Mouse (Mus musculus) midbrain, embryonic 14.5 days (tissue): ENCODE measurements around the gene Slc45a1. TPM values are rescaled to one million over a fixed set of nuclear protein-coding genes. Genes with fewer than 3 reads are reported as not detected.

ENCODE experiments used
- ATAC-seq: fragments of 200-750 bp; cut with Nextera tagmentation; 2 replicates; pipeline ENCODE4 v1.8.0; 2017; ENCODE audit warnings: moderate number of reproducible peaks, moderate library complexity; ENCODE audit not compliant: low FRiP score, low TSS enrichment
- DNase-seq: peaks from one replicate; pipeline ENCODE4 v3.0.0-alpha.2; 2015
- H3K27ac ChIP-seq: fragments of 300-500 bp; sonication (generic); replicated peaks from 2 replicates; pipeline ENCODE4 v1.5.1; 2014; ENCODE audit warnings: mild to moderate bottlenecking, low read depth, low read length, moderate library complexity
- H3K27me3 ChIP-seq: fragments of 300-500 bp; sonication (generic); 2 replicates; pipeline ENCODE4 v1.6.1; 2014; ENCODE audit warnings: low read length, control low read depth, mixed read lengths; ENCODE audit not compliant: control insufficient read depth, insufficient read depth
- H3K36me3 ChIP-seq: fragments of 300-500 bp; sonication (generic); 2 replicates; pipeline ENCODE4 v1.6.1; 2014; ENCODE audit warnings: low read length, control low read depth; ENCODE audit not compliant: control insufficient read depth, insufficient read depth
- H3K4me1 ChIP-seq: fragments of 300-500 bp; sonication (generic); 2 replicates; pipeline ENCODE4 v1.6.1; 2014; ENCODE audit warnings: mild to moderate bottlenecking, antibody characterized with exemption, low read length, control low read depth; ENCODE audit not compliant: control insufficient read depth, insufficient read depth
- H3K4me2 ChIP-seq: fragments of 300-500 bp; sonication (generic); 2 replicates; pipeline ENCODE4 v1.6.1; 2014; ENCODE audit warnings: mild to moderate bottlenecking, low read length, moderate library complexity
- H3K4me3 ChIP-seq: fragments of 300-500 bp; sonication (generic); replicated peaks from 2 replicates; pipeline ENCODE4 v1.5.1; 2014; ENCODE audit warnings: low read depth, low read length
- H3K9ac ChIP-seq: fragments of 300-500 bp; sonication (generic); replicated peaks from 2 replicates; pipeline ENCODE4 v1.6.1; 2014; ENCODE audit warnings: mild to moderate bottlenecking, low read length, moderate library complexity
- H3K9me3 ChIP-seq: fragments of 300-500 bp; sonication (generic); 2 replicates; pipeline ENCODE4 v1.6.1; 2016; ENCODE audit warnings: low read length, control low read depth, mixed read lengths; ENCODE audit not compliant: control insufficient read depth
- WGBS: fragments of 180-500 bp; shearing (Covaris S2); extraction: QIAGEN DNeasy Blood & Tissue Kit; methylation state at CpG from one replicate; pipeline ENCODE4 v1.1.7; 2014; 5-methylcytosine and 5-hydroxymethylcytosine counted together
- polyA plus RNA-seq: library from polyadenylated mRNA; unstranded; fragments of >200 nt; fragmentation: Nextera tagmentation; extraction: Ambion mirVana; gene quantifications from 2 replicates; pipeline ENCODE4 v1.2.1, GENCODE M21; 2014

Gene Slc45a1
- polyA plus RNA-seq, 1 experiment from 2014 or later, result 28.0 TPM

DNA sequence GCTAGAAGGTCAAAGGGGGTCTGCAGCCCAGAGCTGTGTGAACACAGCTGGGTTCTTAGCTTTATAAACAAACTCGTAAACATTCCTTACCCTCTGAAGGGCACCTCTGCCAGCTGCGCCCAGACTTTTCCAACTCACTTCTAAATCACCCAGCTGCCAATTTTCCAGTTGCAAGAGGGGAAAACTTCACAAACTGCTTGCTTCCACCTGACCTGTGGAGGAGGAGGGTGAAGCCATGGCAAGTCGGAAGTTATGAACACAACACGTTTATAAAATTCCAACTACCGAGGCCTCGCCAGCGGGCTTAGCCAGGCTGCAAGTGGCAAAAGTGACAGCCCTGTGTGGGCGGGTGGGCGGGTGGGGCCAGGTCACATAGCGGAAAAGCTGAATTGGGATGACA, 13.8 kb upstream of the Slc45a1 start:
- no peak for DNase-seq

DNA sequence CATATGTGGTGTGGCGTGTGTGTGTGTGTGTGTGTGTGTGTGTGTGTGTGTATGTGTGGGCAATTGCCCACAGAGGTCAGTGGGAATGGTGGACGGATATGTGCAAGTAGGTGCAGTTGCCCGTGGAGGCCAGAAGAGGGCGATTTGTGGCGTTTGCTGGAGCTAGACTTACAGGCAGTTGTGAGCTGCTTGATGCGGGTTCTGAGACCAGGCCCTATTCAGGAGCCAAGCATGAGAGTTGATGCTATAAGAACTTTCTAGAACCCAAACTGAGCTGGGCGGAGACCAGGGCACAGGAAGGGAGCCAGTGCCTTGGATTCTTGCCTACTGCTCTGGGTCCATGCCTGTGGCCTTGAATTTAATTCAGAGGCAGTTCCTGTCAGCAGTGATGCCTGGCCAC, 12.8 kb upstream of the Slc45a1 start:
- no peaks in the 10 kb centered on the region for H3K4me1 ChIP-seq
- DNase-seq (no peak), ATAC-seq (no peak)
- no peak overlapping the region for H3K27ac ChIP-seq
- no peaks in the 10 kb centered on the region for H3K9me3 ChIP-seq
- no peak overlapping the region for H3K4me2 ChIP-seq
- no peaks in the 10 kb centered on the region for H3K27me3 ChIP-seq
- 80% methylated on average over 7 of the region's 7 CpGs for WGBS
- no peaks in the 10 kb centered on the region for H3K36me3 ChIP-seq
- no peak overlapping the region for H3K4me3 ChIP-seq
- H3K9ac ChIP-seq, result no peak overlapping the region

More for the DNA sequence above, 13.8 kb upstream of the Slc45a1 start:
- WGBS, result 91% methylated on average over 10 of the region's 10 CpGs
- Histone ChIP-seq H3K36me3 (no peaks in the 10 kb centered on the region), H3K27ac (no peak overlapping the region), H3K27me3 (no peaks in the 10 kb centered on the region), H3K9ac (no peak overlapping the region), H3K4me2 (no peak overlapping the region), H3K4me1 (no peaks in the 10 kb centered on the region), H3K4me3 (no peak overlapping the region), H3K9me3 (no peaks in the 10 kb centered on the region)
- no peak for ATAC-seq

DNA sequence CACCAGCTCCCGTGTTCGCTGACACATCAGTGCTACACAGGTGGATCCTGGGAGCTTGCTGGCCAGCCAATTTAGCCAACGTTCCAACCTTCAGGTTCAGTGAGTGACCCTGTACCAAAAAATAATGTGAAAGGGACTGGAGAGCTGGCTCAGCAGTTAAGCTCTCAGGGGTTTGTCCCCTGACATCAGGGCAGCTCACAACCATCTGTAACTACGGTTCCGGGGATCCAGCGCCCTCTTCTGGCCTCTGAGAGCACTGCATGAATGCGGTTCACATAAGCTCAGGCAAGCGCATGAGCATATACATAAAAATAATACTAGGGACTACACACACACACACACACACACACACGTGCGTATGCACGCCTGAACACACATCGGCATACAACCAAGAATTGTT, 11.2 kb upstream of the Slc45a1 start:
- Histone ChIP-seq H3K27ac (no peak overlapping the region), H3K27me3 (no peaks in the 10 kb centered on the region), H3K9me3 (no peaks in the 10 kb centered on the region), H3K4me3 (no peak overlapping the region), H3K9ac (no peak overlapping the region), H3K36me3 (no peaks in the 10 kb centered on the region), H3K4me1 (no peaks in the 10 kb centered on the region), H3K4me2 (no peak overlapping the region)
- no peak for ATAC-seq
- DNase-seq, result peak; percentile 54
- WGBS, result 59% methylated on average over 12 of the region's 12 CpGs

DNA sequence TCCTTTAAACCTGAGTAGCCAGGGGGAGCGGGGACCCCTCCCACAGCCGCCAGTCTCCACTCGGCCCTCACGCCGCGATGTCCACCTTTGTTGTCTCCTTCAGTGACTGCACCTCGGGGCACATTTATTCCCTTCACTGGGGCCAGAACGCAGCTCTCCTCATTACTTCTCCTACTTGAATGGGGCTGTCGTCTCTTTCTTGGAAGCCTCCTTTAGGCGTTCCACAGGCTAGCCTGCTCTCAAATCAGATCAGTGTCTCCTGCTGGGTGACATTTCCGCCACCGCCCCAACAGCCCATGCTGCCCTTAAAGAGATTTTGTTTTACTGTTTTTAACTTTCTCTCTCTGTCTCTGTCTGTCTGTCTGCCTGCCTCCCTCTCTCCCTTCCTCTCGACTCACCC, 9.9 kb upstream of the Slc45a1 start:
- no peak overlapping the region for H3K9ac ChIP-seq
- H3K9me3 ChIP-seq, result no peaks in the 10 kb centered on the region
- H3K36me3 ChIP-seq, result no peaks in the 10 kb centered on the region
- H3K4me3 ChIP-seq, result no peak overlapping the region
- 8% methylated on average over 13 of the region's 13 CpGs for WGBS
- no peak for ATAC-seq
- no peaks in the 10 kb centered on the region for H3K4me1 ChIP-seq
- H3K27me3 ChIP-seq, result no peaks in the 10 kb centered on the region
- peak overlapping the region; percentile 42 for H3K4me2 ChIP-seq
- DNase-seq, result no peak
- no peak overlapping the region for H3K27ac ChIP-seq

DNA sequence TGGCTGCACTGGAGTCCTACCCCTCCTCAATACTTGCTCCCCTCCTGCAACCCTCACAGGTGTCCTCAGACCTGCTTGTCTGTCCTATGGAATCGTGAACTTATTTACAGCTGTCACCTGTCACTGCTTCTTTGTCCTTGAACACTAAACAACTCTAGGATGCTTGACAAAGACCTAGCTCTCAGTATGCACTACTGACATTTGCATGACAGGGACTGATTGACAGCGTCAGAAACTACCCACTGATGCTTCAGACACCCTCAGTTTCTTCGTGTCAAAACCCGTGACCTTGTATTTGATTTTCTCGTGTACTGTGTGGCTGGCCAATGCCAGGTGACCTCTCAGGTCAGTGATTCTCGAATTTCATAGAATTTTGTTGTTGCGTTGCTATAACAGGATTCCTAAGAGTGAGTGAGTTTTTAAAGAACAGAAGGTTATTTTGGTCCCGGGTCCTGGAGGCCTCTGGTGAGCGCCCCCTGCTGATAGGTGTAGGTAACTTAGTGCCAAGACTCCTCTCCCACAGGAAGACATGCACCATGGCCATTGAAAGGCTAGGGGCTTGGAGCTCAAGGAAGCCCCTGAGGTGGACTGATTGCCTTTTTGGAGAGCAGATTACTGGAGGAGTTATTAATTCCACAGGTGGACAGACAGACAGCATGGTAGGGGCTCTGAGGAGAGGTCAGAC, 8.1 kb upstream of the Slc45a1 start:
- 79% methylated on average over 9 of the region's 9 CpGs for WGBS
- H3K9me3 ChIP-seq, result no peaks in the 10 kb centered on the region
- no peak overlapping the region for H3K27ac ChIP-seq

DNA sequence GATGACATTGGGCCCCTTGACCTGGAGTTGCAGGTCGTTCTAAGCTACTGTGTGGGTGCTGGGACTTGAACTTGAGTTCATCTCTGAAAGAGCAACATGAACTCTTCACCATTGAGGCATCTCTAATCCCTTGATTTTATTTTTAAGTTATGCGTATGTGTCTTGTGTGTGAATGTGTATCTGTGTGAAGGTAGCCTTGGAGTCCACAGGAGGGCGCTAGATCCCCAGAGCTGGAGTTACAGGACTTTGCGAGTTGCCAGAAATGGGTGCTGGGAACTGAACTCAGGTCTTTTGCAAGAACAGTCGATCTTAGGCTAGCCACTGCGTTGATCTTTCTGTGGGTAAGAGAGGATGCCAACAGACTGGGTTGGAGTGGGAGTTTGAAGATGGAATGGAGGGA, 4.5 kb upstream of the Slc45a1 start:
- Histone ChIP-seq H3K27me3 (0 out of 2 replicates have a peak, but pooled peaks cover 3% of the 10 kb centered on the region), H3K4me3 (no peak overlapping the region), H3K27ac (no peak overlapping the region), H3K4me2 (no peak overlapping the region), H3K9me3 (no peaks in the 10 kb centered on the region), H3K9ac (no peak overlapping the region), H3K36me3 (no peaks in the 10 kb centered on the region), H3K4me1 (no peaks in the 10 kb centered on the region)
- 82% methylated on average over 6 of the region's 6 CpGs for WGBS
- DNase-seq, result no peak
- no peak for ATAC-seq

More for the DNA sequence above, 8.1 kb upstream of the Slc45a1 start:
- Histone ChIP-seq H3K4me2 (no peak overlapping the region), H3K36me3 (no peaks in the 10 kb centered on the region), H3K9ac (no peak overlapping the region), H3K27me3 (no peaks in the 10 kb centered on the region), H3K4me3 (no peak overlapping the region), H3K4me1 (no peaks in the 10 kb centered on the region)
- DNase-seq (no peak), ATAC-seq (no peak)

DNA sequence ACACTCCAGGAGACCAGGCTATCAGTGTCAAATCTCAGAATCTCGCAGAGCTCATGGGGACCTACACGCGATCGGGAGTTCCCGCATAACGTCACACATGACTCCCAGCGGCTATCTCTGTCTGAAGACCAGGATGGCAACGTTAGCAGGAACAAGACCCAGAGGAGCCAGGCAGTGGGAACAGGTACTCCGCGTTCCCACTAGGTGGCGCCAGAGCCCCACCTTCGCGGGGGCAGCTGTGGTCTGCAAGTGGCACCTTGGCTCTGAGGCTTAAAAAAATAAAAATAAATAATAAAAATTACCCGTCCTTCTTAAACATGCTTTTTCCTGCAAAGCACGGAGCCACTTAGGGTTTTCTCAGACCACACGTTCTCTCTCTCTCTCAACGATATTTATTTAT, 4.0 kb upstream of the Slc45a1 start:
- WGBS, result 7% methylated on average over 17 of the region's 17 CpGs
- H3K36me3 ChIP-seq, result no peaks in the 10 kb centered on the region
- ATAC-seq (peak; percentile 70; the same call in 1 of the 2 replicates), DNase-seq (peak; percentile 92)
- 0 out of 2 replicates have a peak, but pooled peaks cover 3% of the 10 kb centered on the region for H3K27me3 ChIP-seq
- H3K4me1 ChIP-seq, result 0 out of 2 replicates have a peak, but pooled peaks cover 4% of the 10 kb centered on the region
- no peak overlapping the region for H3K27ac ChIP-seq
- no peaks in the 10 kb centered on the region for H3K9me3 ChIP-seq
- H3K9ac ChIP-seq, result no peak overlapping the region
- H3K4me3 ChIP-seq, result no peak overlapping the region
- H3K4me2 ChIP-seq, result no peak overlapping the region

DNA sequence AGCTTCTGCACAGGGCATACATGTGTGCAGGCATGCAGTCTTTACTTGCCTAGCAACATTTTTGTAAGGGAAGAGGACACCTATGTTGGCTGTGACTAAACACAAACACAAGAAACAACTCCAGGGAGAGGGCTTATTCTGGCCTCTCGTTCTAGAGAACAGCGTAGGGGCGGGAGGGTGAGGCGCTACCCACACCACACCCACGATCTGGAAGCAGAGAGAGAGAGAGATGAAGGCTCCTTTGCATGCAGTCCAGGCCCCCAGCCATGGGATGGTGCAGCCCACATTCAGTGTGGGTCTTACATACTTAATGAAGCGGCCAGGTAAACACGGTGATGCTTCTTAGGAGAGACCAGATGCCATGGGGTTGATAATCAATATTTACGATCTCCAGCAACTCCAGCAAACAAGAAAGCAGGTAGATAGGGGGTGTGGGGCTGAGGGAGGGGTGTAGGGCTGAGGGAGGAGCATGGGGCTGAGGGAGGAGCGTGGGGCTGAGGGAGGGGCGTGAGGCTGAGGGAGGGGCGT, 1.2 kb upstream of the Slc45a1 start:
- Histone ChIP-seq H3K9me3 (no peaks in the 10 kb centered on the region), H3K27ac (no peak overlapping the region), H3K27me3 (0 out of 2 replicates have a peak, but pooled peaks cover 3% of the 10 kb centered on the region), H3K4me1 (0 out of 2 replicates have a peak, but pooled peaks cover 4% of the 10 kb centered on the region), H3K9ac (no peak overlapping the region), H3K36me3 (no peaks in the 10 kb centered on the region), H3K4me2 (no peak overlapping the region), H3K4me3 (no peak overlapping the region)
- 41% methylated on average over 11 of the region's 11 CpGs for WGBS
- no peak for DNase-seq
- no peak for ATAC-seq

DNA sequence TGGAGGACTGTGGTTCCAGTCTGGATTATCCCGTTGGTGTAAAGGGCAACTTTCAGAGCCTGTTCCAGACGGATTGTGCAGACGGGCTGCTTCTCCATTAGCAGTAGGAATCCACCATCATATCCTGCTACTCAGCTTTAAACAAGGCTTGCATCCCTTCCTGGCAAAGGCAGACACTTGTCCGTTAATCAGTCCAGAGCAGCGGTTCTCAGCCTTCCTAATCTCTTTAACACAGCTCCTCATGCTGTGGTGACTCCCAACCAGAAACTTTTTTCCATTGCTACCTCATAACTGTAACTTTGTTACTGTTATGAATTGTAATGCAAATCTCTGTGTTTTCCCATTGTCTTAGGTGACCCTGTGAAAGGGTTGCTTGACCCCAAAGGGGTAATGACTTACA, 2.6 kb downstream of the Slc45a1 start:
- H3K9ac ChIP-seq, result no peak overlapping the region
- no peak for ATAC-seq
- 84% methylated on average over 5 of the region's 5 CpGs for WGBS
- no peak overlapping the region for H3K4me3 ChIP-seq
- H3K36me3 ChIP-seq, result no peaks in the 10 kb centered on the region
- 0 out of 2 replicates have a peak, but pooled peaks cover 4% of the 10 kb centered on the region for H3K4me1 ChIP-seq
- H3K27me3 ChIP-seq, result no peaks in the 10 kb centered on the region
- H3K4me2 ChIP-seq, result no peak overlapping the region
- DNase-seq, result no peak
- no peaks in the 10 kb centered on the region for H3K9me3 ChIP-seq
- no peak overlapping the region for H3K27ac ChIP-seq
